Mouse (Mus musculus): ENCODE measurements around the gene Nckap5. TPM values are rescaled to one million over a fixed set of nuclear protein-coding genes. Genes with fewer than 3 reads are reported as not detected.

The Nckap5 gene
- polyA plus RNA-seq, 1 experiment = 0.11 TPM

GRCm38 (mm10) chr1:126210212-126210611 is 620.4 kb downstream of the Nckap5 start:
- Histone ChIP-seq H3K27me3 (ENCODE audit: control insufficient read depth, insufficient read depth, insufficient read length) (no peaks in the 10 kb centered on the region), H3K79me2 (ENCODE audit: control insufficient read depth, insufficient read depth) (no peaks in the 10 kb centered on the region), H3ac (ENCODE audit: control insufficient read depth, insufficient read length) (no peak overlapping the region), H3K36me3 (ENCODE audit: control insufficient read depth, insufficient read depth) (no peaks in the 10 kb centered on the region), H3K4me2 (ENCODE audit: low read depth) (no peak overlapping the region), H3K4me3 (no peak overlapping the region)
- TF ChIP-seq SRF (IDR thresholded peaks at IDR 0.05; ENCODE audit: control insufficient read depth, insufficient read length, low read depth) (no peak), POLR2AphosphoS2 (IDR thresholded peaks at IDR 0.05; ENCODE audit: insufficient read length, low read depth) (no peak)

DNA sequence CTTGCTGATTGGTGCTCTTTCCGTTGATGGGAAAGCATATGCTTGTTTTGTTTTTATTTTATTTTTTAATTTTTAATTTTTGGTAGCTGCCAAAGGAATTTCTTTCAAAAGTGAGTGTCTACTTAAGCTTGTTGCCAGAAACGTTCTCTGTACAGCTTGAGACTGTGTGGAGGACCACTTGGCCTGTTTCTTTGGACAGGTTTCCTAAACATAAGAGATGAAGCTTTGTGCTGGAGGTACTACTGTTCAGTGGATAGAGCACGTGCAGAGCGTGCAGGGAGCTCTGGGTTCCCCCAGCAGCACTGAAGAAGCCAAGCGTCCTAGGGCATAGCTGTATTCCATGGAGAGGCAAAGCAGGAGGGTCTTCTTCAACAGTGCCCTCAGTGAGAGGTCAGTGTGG is 620.9 kb downstream of the Nckap5 start:
- H3K27me3 ChIP-seq (ENCODE audit: control insufficient read depth, insufficient read depth, insufficient read length) = no peaks in the 10 kb centered on the region
- TF ChIP-seq TCF3 (IDR thresholded peaks at IDR 0.05; ENCODE audit: insufficient read length, low read depth) = no peak
- TF ChIP-seq E2F4 (IDR thresholded peaks at IDR 0.05; ENCODE audit: insufficient read depth) = no peak
- TF ChIP-seq REST (IDR thresholded peaks at IDR 0.05; ENCODE audit: insufficient read depth, insufficient read length) = no peak
- no peak for TF ChIP-seq MAX (IDR thresholded peaks at IDR 0.05; ENCODE audit: low read depth)
- no peak for TF ChIP-seq USF1 (IDR thresholded peaks at IDR 0.05; ENCODE audit: low read depth)
- no peak for TF ChIP-seq POLR2AphosphoS2 (IDR thresholded peaks at IDR 0.05; ENCODE audit: insufficient read length, low read depth)
- TF ChIP-seq MYOD1 (IDR thresholded peaks at IDR 0.05; ENCODE audit: control insufficient read depth in 1 of 3, insufficient read length in 2 of 3, low read depth in 2 of 3) = no peak
- TF ChIP-seq SRF (IDR thresholded peaks at IDR 0.05; ENCODE audit: control insufficient read depth, insufficient read length, low read depth) = no peak
- no peak for TF ChIP-seq CEBPB (IDR thresholded peaks at IDR 0.05; ENCODE audit: insufficient read depth, poor library complexity, severe bottlenecking)
- no peak for TF ChIP-seq TCF12 (IDR thresholded peaks at IDR 0.05; ENCODE audit: insufficient read depth, poor library complexity, severe bottlenecking)
- no peak overlapping the region for H3K4me2 ChIP-seq (ENCODE audit: low read depth)
- H3K36me3 ChIP-seq (ENCODE audit: control insufficient read depth, insufficient read depth) = no peaks in the 10 kb centered on the region
- H3K79me2 ChIP-seq (ENCODE audit: control insufficient read depth, insufficient read depth) = no peaks in the 10 kb centered on the region
- no peak overlapping the region for H3ac ChIP-seq (ENCODE audit: control insufficient read depth, insufficient read length)
- no peak overlapping the region for H3K4me3 ChIP-seq

GRCm38 (mm10) chr1:126209131-126209530 is 621.5 kb downstream of the Nckap5 start:
- no peaks in the 10 kb centered on the region for H3K36me3 ChIP-seq (ENCODE audit: control insufficient read depth, insufficient read depth)
- no peak overlapping the region for H3K4me2 ChIP-seq (ENCODE audit: low read depth)
- H3ac ChIP-seq (ENCODE audit: control insufficient read depth, insufficient read length) = no peak overlapping the region
- H3K4me3 ChIP-seq = no peak overlapping the region
- no peaks in the 10 kb centered on the region for H3K27me3 ChIP-seq (ENCODE audit: control insufficient read depth, insufficient read depth, insufficient read length)
- H3K79me2 ChIP-seq (ENCODE audit: control insufficient read depth, insufficient read depth) = no peaks in the 10 kb centered on the region
- TF ChIP-seq TCF12 (IDR thresholded peaks at IDR 0.05; ENCODE audit: insufficient read depth, poor library complexity, severe bottlenecking) (no peak), MAX (IDR thresholded peaks at IDR 0.05; ENCODE audit: low read depth) (no peak), MYOD1 (IDR thresholded peaks at IDR 0.05; ENCODE audit: control insufficient read depth in 1 of 3, insufficient read length in 2 of 3, low read depth in 2 of 3) (no peak), REST (IDR thresholded peaks at IDR 0.05; ENCODE audit: insufficient read depth, insufficient read length) (no peak), SRF (IDR thresholded peaks at IDR 0.05; ENCODE audit: control insufficient read depth, insufficient read length, low read depth) (no peak)

- Histone ChIP-seq H3K79me2 (ENCODE audit: control insufficient read depth, insufficient read depth) (no peaks in the 10 kb centered on the region), H3ac (ENCODE audit: control insufficient read depth, insufficient read length) (no peak overlapping the region), H3K4me2 (ENCODE audit: low read depth) (no peak overlapping the region), H3K36me3 (ENCODE audit: control insufficient read depth, insufficient read depth) (no peaks in the 10 kb centered on the region), H3K27me3 (ENCODE audit: control insufficient read depth, insufficient read depth, insufficient read length) (no peaks in the 10 kb centered on the region), H3K4me3 (no peak overlapping the region)
- no peak for TF ChIP-seq USF1 (IDR thresholded peaks at IDR 0.05; ENCODE audit: low read depth)
- TF ChIP-seq TCF12 (IDR thresholded peaks at IDR 0.05; ENCODE audit: insufficient read depth, poor library complexity, severe bottlenecking) = no peak
- no peak for TF ChIP-seq POLR2AphosphoS2 (IDR thresholded peaks at IDR 0.05; ENCODE audit: insufficient read length, low read depth)
- TF ChIP-seq E2F4 (IDR thresholded peaks at IDR 0.05; ENCODE audit: insufficient read depth) = no peak
Measured at GRCm38 (mm10) chr1:126196937-126197336, 633.7 kb downstream of the Nckap5 start.

DNA sequence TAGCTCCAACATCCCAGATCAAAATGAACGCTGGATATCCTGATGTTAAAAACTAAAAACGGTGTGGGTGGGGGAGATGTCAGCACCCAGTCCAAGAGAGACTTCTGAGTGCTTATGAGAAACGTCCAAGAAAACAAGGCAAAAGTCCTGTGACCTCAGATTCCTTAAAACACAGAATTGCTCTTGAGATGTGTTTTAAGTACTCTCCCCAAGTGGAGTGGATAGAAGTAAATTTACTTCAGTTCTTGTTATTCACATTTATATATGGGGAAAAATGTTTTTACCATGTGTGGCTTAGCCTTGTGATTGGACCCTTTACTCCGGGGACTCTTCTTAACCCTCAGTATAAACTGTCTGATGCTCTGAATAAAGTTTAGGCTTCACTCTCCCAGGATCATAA is 640.2 kb downstream of the Nckap5 start:
- TF ChIP-seq MAX (IDR thresholded peaks at IDR 0.05; ENCODE audit: low read depth) (no peak), TCF12 (IDR thresholded peaks at IDR 0.05; ENCODE audit: insufficient read depth, poor library complexity, severe bottlenecking) (no peak), CEBPB (IDR thresholded peaks at IDR 0.05; ENCODE audit: insufficient read depth, poor library complexity, severe bottlenecking) (no peak)

GRCm38 (mm10) chr1:126183751-126184150 is 646.8 kb downstream of the Nckap5 start:
- no peaks in the 10 kb centered on the region for H3K79me2 ChIP-seq (ENCODE audit: control insufficient read depth, insufficient read depth)
- no peak overlapping the region for H3ac ChIP-seq (ENCODE audit: control insufficient read depth, insufficient read length)
- no peak for TF ChIP-seq REST (IDR thresholded peaks at IDR 0.05; ENCODE audit: insufficient read depth, insufficient read length)
- no peak for TF ChIP-seq MYOD1 (IDR thresholded peaks at IDR 0.05; ENCODE audit: control insufficient read depth in 1 of 3, insufficient read length in 2 of 3, low read depth in 2 of 3)
- TF ChIP-seq POLR2AphosphoS2 (IDR thresholded peaks at IDR 0.05; ENCODE audit: insufficient read length, low read depth) = no peak
- no peak for TF ChIP-seq E2F4 (IDR thresholded peaks at IDR 0.05; ENCODE audit: insufficient read depth)
- TF ChIP-seq TCF12 (IDR thresholded peaks at IDR 0.05; ENCODE audit: insufficient read depth, poor library complexity, severe bottlenecking) = no peak
- TF ChIP-seq SRF (IDR thresholded peaks at IDR 0.05; ENCODE audit: control insufficient read depth, insufficient read length, low read depth) = no peak
- no peak for TF ChIP-seq TCF3 (IDR thresholded peaks at IDR 0.05; ENCODE audit: insufficient read length, low read depth)
- TF ChIP-seq MAX (IDR thresholded peaks at IDR 0.05; ENCODE audit: low read depth) = no peak
- TF ChIP-seq MYOG (IDR thresholded peaks at IDR 0.05; ENCODE audit: control insufficient read depth in 1 of 3, insufficient read depth in 1 of 3, insufficient read length in 2 of 3, low read depth in 2 of 3) = no peak
- TF ChIP-seq POLR2A (IDR thresholded peaks at IDR 0.05; ENCODE audit: insufficient read length, low read depth) = no peak
- no peak for TF ChIP-seq USF1 (IDR thresholded peaks at IDR 0.05; ENCODE audit: low read depth)
- no peak for TF ChIP-seq CEBPB (IDR thresholded peaks at IDR 0.05; ENCODE audit: insufficient read depth, poor library complexity, severe bottlenecking)
- no peaks in the 10 kb centered on the region for H3K27me3 ChIP-seq (ENCODE audit: control insufficient read depth, insufficient read depth, insufficient read length)
- no peaks in the 10 kb centered on the region for H3K36me3 ChIP-seq (ENCODE audit: control insufficient read depth, insufficient read depth)
- H3K4me2 ChIP-seq (ENCODE audit: low read depth) = no peak overlapping the region
- no peak overlapping the region for H3K4me3 ChIP-seq

More for the DNA sequence above, 640.2 kb downstream of the Nckap5 start:
- Histone ChIP-seq H3K27me3 (ENCODE audit: control insufficient read depth, insufficient read depth, insufficient read length) (no peaks in the 10 kb centered on the region), H3K4me3 (no peak overlapping the region), H3ac (ENCODE audit: control insufficient read depth, insufficient read length) (no peak overlapping the region), H3K4me2 (ENCODE audit: low read depth) (no peak overlapping the region), H3K79me2 (ENCODE audit: control insufficient read depth, insufficient read depth) (no peaks in the 10 kb centered on the region), H3K36me3 (ENCODE audit: control insufficient read depth, insufficient read depth) (no peaks in the 10 kb centered on the region)

Data from myocyte (in vitro differentiated cells).